Mouse (Mus musculus) heart, embryonic 10.5 days (tissue): ENCODE data around the gene Cdk5. TPM values are rescaled to one million over a fixed set of nuclear protein-coding genes. Genes with fewer than 3 reads are reported as not detected.

ENCODE experiments used
- DNase-seq: peaks from one replicate; pipeline ENCODE4 v3.0.0-alpha.2; 2017; ENCODE audit warnings: low spot score
- H3K27ac ChIP-seq: fragments of 300-500 bp; sonication (generic); 2 replicates; pipeline ENCODE4 v1.5.1; 2016; ENCODE audit warnings: mild to moderate bottlenecking
- H3K27me3 ChIP-seq: fragments of 300-500 bp; sonication (generic); 2 replicates; pipeline ENCODE4 v1.6.1; 2016; ENCODE audit warnings: mild to moderate bottlenecking; ENCODE audit not compliant: poor library complexity, insufficient read depth, severe bottlenecking
- H3K36me3 ChIP-seq: fragments of 300-500 bp; sonication (generic); 2 replicates; pipeline ENCODE4 v1.6.1; 2016; ENCODE audit warnings: mild to moderate bottlenecking, moderate library complexity
- H3K4me1 ChIP-seq: fragments of 300-500 bp; sonication (generic); 2 replicates; pipeline ENCODE4 v1.6.1; 2016; ENCODE audit warnings: mild to moderate bottlenecking
- H3K4me3 ChIP-seq: fragments of 300-500 bp; sonication (generic); 2 replicates; pipeline ENCODE4 v1.5.1; 2016; ENCODE audit warnings: mild to moderate bottlenecking, moderate library complexity
- H3K9me3 ChIP-seq: fragments of 300-500 bp; sonication (generic); 2 replicates; pipeline ENCODE4 v1.6.1; 2016; ENCODE audit warnings: mild to moderate bottlenecking, moderate library complexity
- WGBS: fragments of 180-500 bp; shearing (Covaris S2); methylation state at CpG from one replicate; pipeline ENCODE4 v1.1.7; 2016; 5-methylcytosine and 5-hydroxymethylcytosine counted together
- polyA plus RNA-seq: library from polyadenylated mRNA; unstranded; fragments of >200 nt; fragmentation: Nextera tagmentation; extraction: Ambion mirVana; gene quantifications from 2 replicates; pipeline ENCODE4 v1.2.1, GENCODE M21; 2016

Cdk5 gene
- 33.9 and 37.4 TPM in 2 replicates for polyA plus RNA-seq

DNA sequence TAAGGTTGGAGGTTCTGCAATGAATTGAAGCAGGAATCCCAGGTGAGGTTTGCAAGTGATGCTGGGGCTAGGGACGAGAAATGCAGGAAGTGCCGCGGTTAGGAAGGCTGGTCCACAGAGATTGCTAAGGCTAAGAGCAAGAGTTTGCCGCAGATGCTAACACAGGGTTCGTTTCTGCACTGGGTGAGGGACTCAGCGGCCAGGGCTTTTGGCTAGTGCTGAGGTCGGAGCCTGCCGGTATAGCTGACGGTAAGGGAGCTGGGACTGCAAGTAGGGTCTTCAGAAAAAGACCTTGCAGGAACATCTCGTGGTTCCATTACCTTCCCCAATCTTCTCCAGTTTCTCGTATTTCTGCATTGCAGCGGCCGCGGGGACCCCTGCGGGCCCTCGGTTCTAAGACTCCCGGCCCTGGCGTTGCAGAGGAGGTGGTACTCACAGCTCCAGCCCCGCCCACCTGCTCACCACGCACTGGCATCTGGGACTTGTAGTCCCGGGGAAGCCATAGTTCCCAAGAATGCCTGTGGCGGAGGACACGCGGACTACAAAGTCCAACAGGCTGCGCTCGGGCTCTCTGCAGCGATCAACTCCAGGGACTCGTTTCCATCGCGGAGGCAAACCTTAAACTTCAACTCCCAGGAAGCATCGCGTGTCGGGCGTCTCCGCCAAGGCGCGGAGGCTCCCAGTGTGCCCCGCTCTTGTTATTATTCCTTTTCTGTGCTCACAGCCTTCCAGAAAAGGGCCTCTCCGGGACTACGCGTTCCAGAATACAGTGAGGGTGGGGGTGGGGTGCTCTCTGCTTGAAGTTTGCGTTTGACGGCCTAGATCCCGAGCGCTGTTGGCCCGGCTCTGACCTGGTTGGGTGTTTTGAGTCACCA, at the start of gene Cdk5, which contains the start of gene Slc4a2:
TSS of gene Cdk5 (minus strand) at position 402 of the 875 bp plus-strand sequence.
TSS of gene Slc4a2 (plus strand) at position 709 of the 875 bp plus-strand sequence.
- H3K27ac ChIP-seq: peak within 1 kb of the TSS; percentile 94
- no peaks in the 10 kb centered on the region for H3K27me3 ChIP-seq
- peak within 1 kb of the TSS; percentile 78 for H3K4me3 ChIP-seq
- H3K36me3 ChIP-seq: peaks cover 34% of the 10 kb centered on the region
- peaks cover 50% of the 10 kb centered on the region for H3K4me1 ChIP-seq
- H3K9me3 ChIP-seq: no peaks in the 10 kb centered on the region
- WGBS: under 1% methylated on average over 46 of the region's 46 CpGs
- DNase-seq: peak; percentile 100

DNA sequence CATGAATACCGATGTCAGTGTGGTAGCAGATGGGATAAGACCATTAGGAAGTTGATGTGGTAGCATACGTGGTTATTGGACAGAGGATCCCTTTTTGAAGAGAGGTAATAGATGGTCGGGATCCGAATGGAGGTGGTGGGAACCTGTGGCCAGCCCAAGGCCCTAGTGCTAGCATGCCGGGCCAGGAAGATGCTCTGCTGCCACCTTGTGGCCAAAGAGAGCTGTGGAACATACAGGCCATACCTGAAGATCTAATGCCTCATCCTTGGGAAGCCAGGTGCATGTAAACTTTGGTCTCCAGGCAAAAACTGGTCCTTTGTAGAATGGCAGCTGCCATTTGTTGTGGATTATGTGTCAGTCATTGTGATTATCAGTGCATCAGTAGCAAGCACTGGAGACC, 47.3 kb upstream of the Cdk5 start:
- WGBS: 12% methylated on average over 5 of the region's 5 CpGs
- 0 out of 2 replicates have a peak, but pooled peaks cover 11% of the 10 kb centered on the region for H3K27me3 ChIP-seq
- H3K4me1 ChIP-seq: peaks cover 52% of the 10 kb centered on the region
- DNase-seq: peak; percentile 90
- no peaks in the 10 kb centered on the region for H3K9me3 ChIP-seq
- peaks cover under 1% of the 10 kb centered on the region; the same call in 1 of the 2 replicates for H3K36me3 ChIP-seq
- H3K27ac ChIP-seq: no peak overlapping the region
- H3K4me3 ChIP-seq: no peak overlapping the region

DNA sequence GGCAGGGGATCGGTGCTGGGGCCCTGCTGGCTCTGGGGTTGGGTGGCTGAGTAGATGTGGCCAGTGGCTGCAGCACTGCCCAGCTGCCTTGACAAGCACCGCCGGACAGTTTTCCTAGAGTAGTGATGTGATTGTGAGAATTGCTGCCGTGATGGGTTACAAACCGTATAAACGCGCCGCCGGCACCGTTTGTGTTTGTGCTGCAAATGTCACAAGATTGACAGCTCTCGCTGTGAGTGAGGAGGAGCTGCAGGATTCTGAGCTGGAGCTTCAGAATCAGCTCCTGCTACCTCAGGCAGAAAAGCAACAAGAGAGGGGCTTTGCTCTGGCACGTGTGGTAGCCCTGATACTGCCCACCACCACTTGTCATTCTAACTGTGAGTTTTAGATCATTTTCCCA, 43.4 kb upstream of the Cdk5 start:
- H3K27ac ChIP-seq: no peak overlapping the region
- no peaks in the 10 kb centered on the region for H3K9me3 ChIP-seq
- H3K27me3 ChIP-seq: no peaks in the 10 kb centered on the region
- H3K36me3 ChIP-seq: peaks cover under 1% of the 10 kb centered on the region; the same call in 1 of the 2 replicates
- DNase-seq: no peak
- 63% methylated on average over 12 of the region's 12 CpGs for WGBS
- peaks cover 25% of the 10 kb centered on the region for H3K4me1 ChIP-seq
- no peak overlapping the region for H3K4me3 ChIP-seq

DNA sequence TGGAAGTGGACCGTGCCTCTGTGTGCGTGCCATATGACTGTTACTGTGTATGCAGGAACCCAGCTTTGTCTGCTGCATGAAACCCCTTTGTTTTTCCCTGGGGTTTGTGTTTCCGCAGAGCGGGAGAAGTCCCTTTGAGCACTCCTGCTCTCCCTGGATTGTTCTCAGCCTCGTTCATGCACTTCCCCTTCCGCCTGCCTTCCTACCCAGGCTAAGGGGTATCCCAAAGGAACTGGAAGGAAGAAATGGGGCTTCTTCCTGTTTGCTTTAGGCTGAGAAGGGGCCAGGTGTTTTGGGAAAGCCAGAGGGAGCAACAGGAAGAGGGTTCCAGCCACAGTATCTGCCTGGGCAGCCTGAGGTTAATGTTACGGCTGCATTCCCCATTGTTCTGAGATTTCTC, 32.3 kb upstream of the Cdk5 start:
- H3K9me3 ChIP-seq: no peaks in the 10 kb centered on the region; the same call in 1 of the 2 replicates
- H3K27ac ChIP-seq: peak overlapping the region; percentile 57; the same call in 1 of the 2 replicates
- peaks cover 29% of the 10 kb centered on the region for H3K36me3 ChIP-seq
- no peak for DNase-seq
- peak overlapping the region; percentile 22; the same call in 1 of the 2 replicates for H3K4me3 ChIP-seq
- H3K27me3 ChIP-seq: no peaks in the 10 kb centered on the region
- WGBS: 66% methylated on average over 7 of the region's 7 CpGs
- peaks cover 44% of the 10 kb centered on the region for H3K4me1 ChIP-seq

DNA sequence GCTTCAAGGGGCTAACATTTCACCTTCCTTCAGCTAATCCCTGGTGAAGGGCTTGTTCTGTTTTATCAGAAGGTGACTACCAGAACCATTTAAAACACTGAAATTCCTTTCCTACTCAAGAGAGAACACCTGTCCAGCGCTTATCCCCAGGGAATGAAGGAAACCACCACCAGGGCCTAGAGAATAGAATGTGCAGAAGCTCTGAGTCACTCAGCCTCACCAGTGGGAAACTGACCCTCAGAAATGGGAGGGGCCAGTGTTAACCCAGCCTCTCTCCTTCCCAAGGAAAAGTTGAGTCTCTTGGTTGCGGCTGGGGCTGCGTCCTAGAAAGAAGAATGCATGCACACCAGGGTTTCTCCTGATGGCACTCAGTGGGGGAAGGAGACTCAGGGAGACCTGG, 31.7 kb upstream of the Cdk5 start:
- Histone ChIP-seq H3K27me3 (no peaks in the 10 kb centered on the region), H3K27ac (peak overlapping the region; percentile 57; the same call in 1 of the 2 replicates), H3K4me1 (peaks cover 44% of the 10 kb centered on the region), H3K4me3 (peak overlapping the region; percentile 22; the same call in 1 of the 2 replicates), H3K36me3 (peaks cover 24% of the 10 kb centered on the region), H3K9me3 (no peaks in the 10 kb centered on the region; the same call in 1 of the 2 replicates)
- WGBS: 60% methylated on average over 3 of the region's 3 CpGs
- DNase-seq: no peak

DNA sequence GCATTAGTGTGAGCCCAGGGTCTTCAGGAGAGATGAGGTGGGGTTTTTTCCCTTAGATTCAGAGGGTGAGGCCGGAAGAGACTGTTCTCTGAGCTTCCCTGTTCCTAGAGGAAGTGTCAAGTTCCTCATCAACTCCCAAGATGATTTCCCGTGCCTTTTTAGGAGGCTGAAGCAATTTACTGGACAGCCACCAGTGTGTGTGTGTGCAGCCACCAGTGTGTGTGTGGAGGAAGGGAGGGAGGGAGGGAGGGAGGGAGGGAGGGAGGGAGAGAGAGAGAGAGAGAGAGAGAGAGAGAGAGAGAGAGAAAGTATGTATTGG, 30.6 kb upstream of the Cdk5 start:
- WGBS: 38% methylated on average over 2 of the region's 2 CpGs
- peak overlapping the region; percentile 88 for H3K4me3 ChIP-seq
- H3K27me3 ChIP-seq: no peaks in the 10 kb centered on the region
- no peaks in the 10 kb centered on the region; the same call in 1 of the 2 replicates for H3K9me3 ChIP-seq
- H3K36me3 ChIP-seq: peaks cover 21% of the 10 kb centered on the region
- H3K4me1 ChIP-seq: peaks cover 44% of the 10 kb centered on the region
- DNase-seq: no peak
- 0 out of 2 replicates have a peak overlapping the region, but pooled peaks have one; percentile 97 for H3K27ac ChIP-seq

GRCm38 (mm10) chr5:24453283-24453984, 30.1 kb upstream of the Cdk5 start:
- peak overlapping the region; percentile 97 for H3K27ac ChIP-seq
- H3K4me3 ChIP-seq: peak overlapping the region; percentile 88
- peaks cover 44% of the 10 kb centered on the region for H3K4me1 ChIP-seq
- peaks cover 18% of the 10 kb centered on the region for H3K36me3 ChIP-seq
- H3K9me3 ChIP-seq: no peaks in the 10 kb centered on the region; the same call in 1 of the 2 replicates
- 19% methylated on average over 5 of the region's 5 CpGs for whole genome bisulfite sequencing
- no peak for DNase-seq
- no peaks in the 10 kb centered on the region for H3K27me3 ChIP-seq

DNA sequence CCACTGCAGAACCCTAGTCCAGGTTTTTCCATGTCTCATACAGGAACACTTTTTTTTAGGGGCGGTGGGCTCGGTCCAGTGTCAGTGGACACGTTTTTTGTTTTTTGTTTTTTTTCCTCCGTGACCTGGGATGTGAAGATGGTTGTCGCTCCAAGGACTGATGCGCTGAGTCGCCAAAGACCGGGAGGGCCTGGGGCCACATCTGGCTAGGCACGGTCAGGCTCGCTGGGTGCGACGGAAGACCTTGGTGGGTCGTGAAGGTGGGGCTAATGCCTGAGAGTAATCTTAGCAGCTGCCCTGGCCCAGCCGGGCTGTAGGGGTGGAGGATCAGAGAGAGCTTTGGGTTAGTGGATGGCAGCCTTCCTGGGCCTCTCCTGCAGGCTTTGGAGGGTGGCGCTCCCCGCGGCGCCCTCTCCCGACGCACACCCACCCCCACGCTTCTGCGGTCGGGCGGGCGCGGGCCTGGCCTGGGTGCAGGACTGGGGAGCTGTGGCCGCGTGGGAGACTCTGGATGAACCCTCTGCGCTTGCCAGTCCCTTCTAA, 29.4 kb upstream of the Cdk5 start:
- no peaks in the 10 kb centered on the region for H3K27me3 ChIP-seq
- under 1% methylated on average over 29 of the region's 29 CpGs for WGBS
- H3K4me3 ChIP-seq: peak overlapping the region; percentile 88
- peak overlapping the region; percentile 97 for H3K27ac ChIP-seq
- H3K9me3 ChIP-seq: no peaks in the 10 kb centered on the region
- H3K4me1 ChIP-seq: peaks cover 48% of the 10 kb centered on the region
- DNase-seq: no peak
- peaks cover 11% of the 10 kb centered on the region for H3K36me3 ChIP-seq

DNA sequence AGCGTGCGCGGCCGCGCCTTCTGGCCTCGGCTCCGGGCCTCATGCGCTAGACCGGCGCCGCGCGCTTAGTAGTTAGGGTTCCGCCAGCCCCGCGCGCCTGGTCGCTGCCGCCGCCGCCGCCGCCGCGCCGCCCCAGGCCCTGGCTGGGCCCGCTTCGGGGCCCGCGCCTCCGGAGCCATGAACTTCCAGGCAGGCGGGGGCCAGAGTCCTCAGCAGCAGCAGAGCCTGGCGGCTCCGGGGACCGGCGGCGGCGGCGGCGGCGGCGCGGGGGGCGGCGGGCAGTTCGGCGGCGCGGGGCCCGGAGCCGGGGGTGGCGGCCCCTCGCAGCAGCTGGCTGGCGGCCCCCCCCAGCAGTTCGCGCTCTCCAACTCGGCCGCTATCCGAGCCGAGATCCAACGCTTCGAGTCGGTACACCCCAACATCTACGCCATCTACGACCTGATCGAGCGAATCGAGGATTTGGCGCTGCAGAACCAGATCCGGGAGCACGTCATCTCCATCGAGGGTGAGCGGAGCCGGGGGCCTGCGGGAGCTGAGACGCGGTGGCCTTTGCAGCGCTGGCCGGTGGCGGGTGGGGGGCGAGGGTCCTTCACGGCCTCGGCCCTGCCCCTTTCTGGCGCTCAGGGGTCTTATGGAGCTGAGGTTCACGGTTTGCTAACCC, 28.8 kb upstream of the Cdk5 start, which contains the start of gene Agap3:
TSS of gene Agap3 (plus strand) at position 148 of the 661 bp plus-strand sequence.
- no peak for DNase-seq
- Histone ChIP-seq H3K4me3 (peak within 1 kb of the TSS; percentile 88), H3K9me3 (no peaks in the 10 kb centered on the region), H3K36me3 (peaks cover 6% of the 10 kb centered on the region; the same call in 1 of the 2 replicates), H3K4me1 (peaks cover 54% of the 10 kb centered on the region), H3K27me3 (no peaks in the 10 kb centered on the region), H3K27ac (peak within 1 kb of the TSS; percentile 97)
- WGBS: under 1% methylated on average over 66 of the region's 85 CpGs

DNA sequence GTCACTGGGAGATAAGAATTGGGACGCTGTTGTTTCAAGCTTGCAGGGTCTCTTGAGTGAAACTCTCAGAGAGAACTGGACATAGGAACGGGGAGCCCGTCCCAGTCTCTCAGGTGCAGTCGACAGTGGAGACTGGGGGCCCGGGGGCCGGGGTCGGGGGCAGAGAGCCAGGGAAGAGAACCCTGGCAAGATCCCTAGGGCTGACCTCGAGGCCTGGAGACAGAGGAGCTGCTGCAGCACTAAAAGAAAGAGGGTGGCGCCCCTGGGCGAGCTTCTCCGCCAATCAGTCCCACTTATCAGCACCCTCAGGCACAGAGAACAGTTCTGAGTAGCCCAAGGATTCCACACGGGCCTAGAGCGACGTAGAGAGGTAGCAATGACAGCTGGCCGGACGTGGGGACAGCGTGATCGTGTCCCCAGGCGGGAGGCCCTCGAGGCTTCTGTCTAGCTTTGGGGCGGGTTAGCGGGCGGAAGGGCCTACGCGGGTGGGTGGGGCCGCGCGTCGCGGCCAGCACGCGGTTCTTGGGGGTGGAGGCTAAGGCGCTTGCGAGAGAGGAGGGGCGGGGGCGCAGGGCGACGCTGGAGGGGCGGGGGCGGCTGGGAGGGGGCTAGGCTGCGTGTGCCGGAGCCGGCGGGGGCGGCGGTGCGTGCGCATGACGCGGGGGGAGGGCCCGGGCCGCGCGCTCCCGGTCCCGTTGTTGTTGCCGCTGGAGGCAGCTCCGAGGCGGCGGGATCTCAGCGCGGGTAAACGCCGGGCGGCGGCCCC, 28.1 kb upstream of the Cdk5 start:
- 2% methylated on average over 46 of the region's 66 CpGs for WGBS
- peak overlapping the region; percentile 88 for H3K4me3 ChIP-seq
- peak; percentile 95 for DNase-seq
- H3K36me3 ChIP-seq: peaks cover 3% of the 10 kb centered on the region; the same call in 1 of the 2 replicates
- no peaks in the 10 kb centered on the region for H3K9me3 ChIP-seq
- peak overlapping the region; percentile 97 for H3K27ac ChIP-seq
- H3K4me1 ChIP-seq: peaks cover 59% of the 10 kb centered on the region
- no peaks in the 10 kb centered on the region for H3K27me3 ChIP-seq

DNA sequence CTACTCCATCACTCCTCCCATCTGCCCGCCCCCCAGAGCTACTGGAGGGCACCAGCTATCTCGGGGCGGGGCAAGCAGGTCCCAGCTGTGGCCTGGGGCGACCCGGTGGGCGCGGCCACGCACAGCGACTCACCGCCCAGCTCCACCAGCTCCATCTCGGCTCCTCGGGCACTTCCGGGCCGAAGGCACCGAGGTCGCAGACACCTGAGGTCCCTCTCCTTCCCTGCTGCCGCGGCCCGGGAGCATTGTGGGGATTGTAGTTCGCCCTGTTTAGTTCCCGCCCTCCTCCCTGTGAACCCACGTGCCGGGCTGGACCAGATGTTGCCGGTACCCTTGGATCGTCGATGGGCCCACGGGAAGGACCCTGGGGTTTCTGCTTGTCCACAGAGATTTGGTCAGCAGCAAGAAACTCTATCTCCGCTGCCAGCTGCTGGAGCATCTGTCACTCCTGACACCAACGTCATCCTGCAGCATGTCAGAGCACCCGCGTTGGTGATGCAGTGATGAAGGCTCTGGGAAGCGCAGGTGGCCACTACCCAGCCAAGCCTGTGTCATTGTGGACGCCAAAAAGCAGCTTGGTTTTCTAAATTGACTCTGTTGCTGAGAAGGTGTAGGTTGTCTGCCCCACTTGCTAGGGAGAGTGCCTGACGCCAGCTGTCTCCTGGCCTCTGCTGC, 24.4 kb upstream of the Cdk5 start, which contains the start of gene Tmub1:
TSS of gene Tmub1 (minus strand) at position 231 of the 675 bp plus-strand sequence.
- H3K4me1 ChIP-seq: peaks cover 46% of the 10 kb centered on the region
- WGBS: 2% methylated on average over 34 of the region's 34 CpGs

More for the DNA sequence above, 24.4 kb upstream of the Cdk5 start, which contains the start of gene Tmub1:
- Histone ChIP-seq H3K27me3 (no peaks in the 10 kb centered on the region), H3K4me3 (peak within 1 kb of the TSS; percentile 78), H3K27ac (peak within 1 kb of the TSS; percentile 88), H3K9me3 (no peaks in the 10 kb centered on the region), H3K36me3 (peaks cover 13% of the 10 kb centered on the region)
- peak; percentile 96 for DNase-seq
